Mouse (Mus musculus): ENCODE results near the gene Poldip3. TPM values are rescaled to one million over a fixed set of nuclear protein-coding genes. Genes with fewer than 3 reads are reported as not detected.

Gene Poldip3
- 199 TPM for total RNA-seq (2023)

GRCm38 (mm10) chr15:83149196-83150072 lies at the start of gene Poldip3:
Gene Poldip3, minus strand, starts transcription at chr15:83149384.

GRCm38 (mm10) chr15:83172492-83173429 lies 23.6 kb upstream of the Poldip3 start, which contains the start of gene Cyb5r3:
Gene Cyb5r3, minus strand, starts transcription at chr15:83172592.

GRCm38 (mm10) chr15:83122566-83123145 lies 26.5 kb downstream of the Poldip3 start, which contains the start of gene Rrp7a:
Gene Rrp7a, minus strand, starts transcription at chr15:83122801.

GRCm38 (mm10) chr15:83089429-83089605 lies 59.9 kb downstream of the Poldip3 start, which contains the start of gene Serhl:
Gene Serhl, plus strand, starts transcription at chr15:83089506.

Other genes starting within 250 kb of the Poldip3 start
- 229 TPM for gene Tcf20, start 161.5 kb downstream of the Poldip3 start, total RNA-seq (2023)
- 7.4 TPM for gene Nfam1, start 116.1 kb downstream of the Poldip3 start, total RNA-seq (2023)
- 15.9 TPM for gene Serhl, start 59.9 kb downstream of the Poldip3 start, total RNA-seq (2023)
- gene Rrp7a, start 26.6 kb downstream of the Poldip3 start, total RNA-seq (2023), result 105 TPM
- 45.5 TPM for gene Cyb5r3, start 23.2 kb upstream of the Poldip3 start, total RNA-seq (2023)
- gene A4galt, start 102.4 kb upstream of the Poldip3 start, total RNA-seq (2023), result not detected
- gene Arfgap3, start 200.9 kb upstream of the Poldip3 start, total RNA-seq (2023), result 8.8 TPM